Mouse (Mus musculus) forebrain, postnatal 0 days (tissue): ENCODE measurements around the gene Ifit2. TPM values are rescaled to one million over a fixed set of nuclear protein-coding genes. Genes with fewer than 3 reads are reported as not detected.

Source experiments
- ATAC-seq: fragments of 200-750 bp; cut with Nextera tagmentation; 2 replicates; pipeline ENCODE4 v1.8.0; 2017; ENCODE audit warnings: mild to moderate bottlenecking, moderate library complexity
- DNase-seq: peaks from one replicate; pipeline ENCODE4 v3.0.0-alpha.2; 2015
- H3K27ac ChIP-seq: fragments of 300-500 bp; sonication (generic); 2 replicates; pipeline ENCODE4 v1.5.1; 2014; ENCODE audit warnings: low read depth, mild to moderate bottlenecking, antibody characterized with exemption, low read length, moderate library complexity, mixed read lengths
- H3K27me3 ChIP-seq: fragments of 300-500 bp; sonication (generic); 2 replicates; pipeline ENCODE4 v1.6.1; 2014; ENCODE audit warnings: mild to moderate bottlenecking, low read length, mixed read lengths; ENCODE audit not compliant: insufficient read depth
- H3K36me3 ChIP-seq: fragments of 300-500 bp; sonication (generic); 2 replicates; pipeline ENCODE4 v1.6.1; 2014; ENCODE audit warnings: mild to moderate bottlenecking, moderate library complexity; ENCODE audit not compliant: insufficient read depth
- H3K4me1 ChIP-seq: fragments of 300-500 bp; sonication (generic); 2 replicates; pipeline ENCODE4 v1.6.1; 2014; ENCODE audit warnings: antibody characterized with exemption; ENCODE audit not compliant: insufficient read depth
- H3K4me2 ChIP-seq: fragments of 300-500 bp; sonication (generic); 2 replicates; pipeline ENCODE4 v1.6.1; 2014; ENCODE audit warnings: low read depth, mild to moderate bottlenecking, moderate library complexity
- H3K4me3 ChIP-seq: fragments of 300-500 bp; sonication (generic); 2 replicates; pipeline ENCODE4 v1.5.1; 2014; ENCODE audit warnings: low read depth, low read length, mixed read lengths
- H3K9ac ChIP-seq: fragments of 300-500 bp; sonication (generic); 2 replicates; pipeline ENCODE4 v1.6.1; 2014; ENCODE audit warnings: mild to moderate bottlenecking
- H3K9me3 ChIP-seq: fragments of 300-500 bp; sonication (generic); 2 replicates; pipeline ENCODE4 v1.6.1; 2016; ENCODE audit warnings: low read length
- CTCF ChIP-seq: sonication (generic); IDR thresholded peaks from 2 replicates; pipeline ENCODE4 v1.5.1; 2016; ENCODE audit warnings: antibody characterized with exemption, control low read depth, low read depth
- WGBS: fragments of 180-500 bp; shearing (Covaris S2); extraction: QIAGEN DNeasy Blood & Tissue Kit; methylation state at CpG from one replicate; pipeline ENCODE4 v1.1.7; 2014; 5-methylcytosine and 5-hydroxymethylcytosine counted together
- polyA plus RNA-seq: library from polyadenylated mRNA; unstranded; fragments of >200 nt; fragmentation: Nextera tagmentation; extraction: Ambion mirVana; gene quantifications from 2 replicates; pipeline ENCODE4 v1.2.1, GENCODE M21; 2015
- total RNA-seq: library from RNA; depleted of rRNA; stranded (reverse); fragments of >200 nt; gene quantifications from 2 replicates; pipeline ENCODE4 v1.2.3, GENCODE M21; 2014; rRNA removed

The Ifit2 gene
- total RNA-seq (11.1 and 11.9 TPM in 2 replicates), polyA plus RNA-seq (6.3 and 8.0 TPM in 2 replicates)

GRCm38 (mm10) chr19:34550534-34551223 lies at the start of gene Ifit2:
Gene Ifit2, plus strand, starts transcription at chr19:34550694.
- ATAC-seq, result peak; percentile 99
- peak within 1 kb of the TSS; percentile 64 for H3K4me2 ChIP-seq
- H3K9ac ChIP-seq, result peak within 1 kb of the TSS; percentile 58
- H3K27ac ChIP-seq, result peak within 1 kb of the TSS; percentile 36
- H3K36me3 ChIP-seq, result no peaks in the 10 kb centered on the region
- no peaks in the 10 kb centered on the region; the same call in 1 of the 2 replicates for H3K27me3 ChIP-seq
- TF ChIP-seq CTCF, result peak; percentile 80
- peak; percentile 91 for DNase-seq
- H3K4me3 ChIP-seq, result peak within 1 kb of the TSS; percentile 64
- H3K4me1 ChIP-seq, result no peaks in the 10 kb centered on the region
- H3K9me3 ChIP-seq, result no peaks in the 10 kb centered on the region
- WGBS, result 1% methylated on average over 22 of the region's 22 CpGs

GRCm38 (mm10) chr19:34500763-34501162 lies 49.7 kb upstream of the Ifit2 start:
- Histone ChIP-seq H3K9me3 (no peaks in the 10 kb centered on the region), H3K27ac (no peak overlapping the region), H3K4me1 (no peaks in the 10 kb centered on the region), H3K36me3 (peaks cover 9% of the 10 kb centered on the region; the same call in 1 of the 2 replicates), H3K4me2 (no peak overlapping the region), H3K27me3 (no peaks in the 10 kb centered on the region), H3K9ac (no peak overlapping the region), H3K4me3 (no peak overlapping the region)
- 37% methylated on average over 4 of the region's 4 CpGs for WGBS
- ATAC-seq (peak; percentile 29; the same call in 1 of the 2 replicates), DNase-seq (peak; percentile 15)
- peak; percentile 49 for TF ChIP-seq CTCF

GRCm38 (mm10) chr19:34505161-34505721 lies 45.3 kb upstream of the Ifit2 start:
- H3K9me3 ChIP-seq, result no peaks in the 10 kb centered on the region
- no peak for TF ChIP-seq CTCF
- no peak overlapping the region for H3K27ac ChIP-seq
- ATAC-seq (no peak), DNase-seq (no peak)
- H3K9ac ChIP-seq, result no peak overlapping the region
- 87% methylated on average over 12 of the region's 12 CpGs for WGBS
- no peaks in the 10 kb centered on the region for H3K27me3 ChIP-seq
- H3K4me3 ChIP-seq, result no peak overlapping the region
- peaks cover 9% of the 10 kb centered on the region for H3K36me3 ChIP-seq
- no peak overlapping the region for H3K4me2 ChIP-seq
- H3K4me1 ChIP-seq, result no peaks in the 10 kb centered on the region

GRCm38 (mm10) chr19:34510717-34511116 lies 39.8 kb upstream of the Ifit2 start:
- 95% methylated on average over 5 of the region's 5 CpGs for WGBS
- DNase-seq (no peak), ATAC-seq (no peak)
- Histone ChIP-seq H3K27me3 (no peaks in the 10 kb centered on the region), H3K4me1 (no peaks in the 10 kb centered on the region), H3K36me3 (peaks cover 11% of the 10 kb centered on the region), H3K9me3 (no peaks in the 10 kb centered on the region), H3K4me2 (no peak overlapping the region), H3K4me3 (no peak overlapping the region), H3K27ac (no peak overlapping the region), H3K9ac (no peak overlapping the region)
- no peak for TF ChIP-seq CTCF

GRCm38 (mm10) chr19:34511528-34511927 lies 39.0 kb upstream of the Ifit2 start:
- Histone ChIP-seq H3K27ac (no peak overlapping the region), H3K27me3 (no peaks in the 10 kb centered on the region), H3K4me3 (no peak overlapping the region), H3K9me3 (no peaks in the 10 kb centered on the region), H3K4me2 (no peak overlapping the region), H3K36me3 (peaks cover 7% of the 10 kb centered on the region; the same call in 1 of the 2 replicates), H3K4me1 (no peaks in the 10 kb centered on the region), H3K9ac (no peak overlapping the region)
- no peak for TF ChIP-seq CTCF
- no peak for ATAC-seq
- 80% methylated on average over 8 of the region's 8 CpGs for WGBS
- DNase-seq, result no peak

- WGBS, result 82% methylated on average over 3 of the region's 3 CpGs
- no peak for TF ChIP-seq CTCF
- ATAC-seq, result no peak
Observed at GRCm38 (mm10) chr19:34515681-34516080, 34.8 kb upstream of the Ifit2 start.

GRCm38 (mm10) chr19:34516346-34516745 lies 34.1 kb upstream of the Ifit2 start:
- H3K36me3 ChIP-seq, result peaks cover 10% of the 10 kb centered on the region; the same call in 1 of the 2 replicates
- H3K27me3 ChIP-seq, result no peaks in the 10 kb centered on the region
- no peak overlapping the region for H3K4me3 ChIP-seq
- no peak overlapping the region for H3K4me2 ChIP-seq
- no peak overlapping the region for H3K27ac ChIP-seq
- no peak overlapping the region for H3K9ac ChIP-seq
- WGBS, result 92% methylated on average over 2 of the region's 2 CpGs
- ATAC-seq (no peak), DNase-seq (no peak)
- no peaks in the 10 kb centered on the region for H3K9me3 ChIP-seq
- H3K4me1 ChIP-seq, result no peaks in the 10 kb centered on the region
- TF ChIP-seq CTCF, result no peak

More at GRCm38 (mm10) chr19:34515681-34516080, 34.8 kb upstream of the Ifit2 start:
- no peaks in the 10 kb centered on the region for H3K9me3 ChIP-seq
- H3K4me2 ChIP-seq, result no peak overlapping the region
- H3K27ac ChIP-seq, result no peak overlapping the region
- H3K4me1 ChIP-seq, result no peaks in the 10 kb centered on the region
- no peaks in the 10 kb centered on the region for H3K27me3 ChIP-seq
- DNase-seq, result no peak
- H3K4me3 ChIP-seq, result no peak overlapping the region
- H3K36me3 ChIP-seq, result peaks cover 10% of the 10 kb centered on the region
- H3K9ac ChIP-seq, result no peak overlapping the region
